Mouse (Mus musculus) spleen, postnatal 4 days (tissue): ENCODE results near the gene 2300003K06Rik.
"Not testable (repeated sequence)": the region's sequence is repeated elsewhere in the genome, so short reads cannot be mapped to it uniquely, and the experiment has no call there.

Experiments used
- DNase-seq, 2 experiments: peaks; one replicate each; pipeline ENCODE4 v3.0.0; 2022; ENCODE audit warnings: low spot score in 2 of 2

Gene 2300003K06Rik

DNA sequence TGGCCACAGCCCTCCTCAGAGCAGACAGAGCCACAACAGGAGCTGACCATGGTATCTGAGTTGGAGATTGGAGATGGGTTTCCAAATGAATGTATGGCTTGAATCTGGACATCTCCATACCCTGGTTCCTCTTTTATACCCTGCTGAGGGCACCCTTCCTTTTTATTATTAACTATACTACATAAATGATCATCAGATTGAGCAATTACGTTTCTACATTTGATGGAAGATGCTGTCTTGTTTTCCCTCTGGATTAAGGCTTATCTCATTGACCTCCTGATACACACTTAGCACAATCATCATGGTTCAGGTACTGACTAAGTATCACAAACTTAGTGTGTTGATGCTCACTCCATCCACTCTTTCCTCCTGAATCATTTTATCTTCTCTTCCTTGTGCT, at the start of gene 2300003K06Rik:
Gene 2300003K06Rik (minus strand): TSS at position 101 of the 400 bp plus-strand sequence.
- DNase-seq, result no peak

DNA sequence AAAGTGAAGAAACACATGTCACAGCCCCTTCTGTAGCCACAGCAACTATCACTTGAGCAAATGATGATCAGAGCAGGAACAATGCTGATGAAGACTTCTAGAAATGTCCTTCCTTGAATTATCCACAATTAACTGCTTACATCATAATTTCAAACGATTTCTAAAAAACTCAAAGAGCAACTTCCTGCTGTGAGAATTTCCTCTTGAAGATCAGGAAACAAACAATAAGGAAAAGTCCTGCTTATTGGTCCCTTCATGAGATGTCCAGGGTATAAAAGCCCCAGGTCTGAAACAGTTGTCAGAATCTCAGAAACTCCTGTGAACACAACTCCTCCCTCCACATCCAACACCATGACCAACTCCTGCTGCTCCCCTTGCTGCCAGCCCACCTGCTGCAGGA, 41.0 kb upstream of the 2300003K06Rik start, which contains the start of gene Gm11567:
Gene Gm11567 (plus strand): TSS at position 301 of the 400 bp plus-strand sequence.
- not testable (repeated sequence) for DNase-seq

DNA sequence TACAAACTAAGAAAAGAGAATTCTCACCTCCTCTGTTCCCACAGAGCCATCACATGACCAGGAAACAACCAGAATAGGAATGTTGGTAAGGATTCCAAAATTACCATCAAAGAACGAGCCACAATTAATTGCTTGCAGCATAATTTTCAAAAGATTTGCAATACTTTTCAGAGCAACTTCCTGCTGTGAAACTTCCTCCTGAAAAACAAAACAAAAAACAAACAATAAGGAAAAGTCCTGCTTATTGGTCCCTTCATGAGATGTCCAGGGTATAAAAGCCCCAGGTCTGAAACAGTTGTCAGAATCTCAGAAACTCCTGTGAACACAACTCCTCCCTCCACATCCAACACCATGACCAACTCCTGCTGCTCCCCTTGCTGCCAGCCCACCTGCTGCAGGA, 35.2 kb upstream of the 2300003K06Rik start, which contains the start of gene Krtap9-1:
Gene Krtap9-1 (plus strand): TSS at position 301 of the 400 bp plus-strand sequence.
- not testable (repeated sequence) for DNase-seq

DNA sequence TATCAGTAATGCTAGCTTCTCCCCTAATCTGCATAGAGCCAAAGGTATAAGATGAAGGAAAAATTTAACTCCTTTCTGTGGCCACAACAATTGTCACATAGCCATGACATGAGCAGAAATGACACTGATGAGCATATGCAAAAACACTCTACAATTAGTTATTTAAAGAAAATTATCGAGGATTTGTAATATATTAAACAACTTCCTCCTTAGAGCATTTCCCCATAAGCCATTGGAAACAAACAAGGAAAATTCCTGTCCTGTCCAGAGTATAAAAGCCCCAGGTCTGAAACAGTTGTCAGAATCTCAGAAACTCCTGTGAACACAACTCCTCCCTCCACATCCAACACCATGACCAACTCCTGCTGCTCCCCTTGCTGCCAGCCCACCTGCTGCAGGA, 26.3 kb upstream of the 2300003K06Rik start, which contains the start of gene Gm11559:
Gene Gm11559 (plus strand): TSS at position 301 of the 400 bp plus-strand sequence.
- not testable (repeated sequence) for DNase-seq

DNA sequence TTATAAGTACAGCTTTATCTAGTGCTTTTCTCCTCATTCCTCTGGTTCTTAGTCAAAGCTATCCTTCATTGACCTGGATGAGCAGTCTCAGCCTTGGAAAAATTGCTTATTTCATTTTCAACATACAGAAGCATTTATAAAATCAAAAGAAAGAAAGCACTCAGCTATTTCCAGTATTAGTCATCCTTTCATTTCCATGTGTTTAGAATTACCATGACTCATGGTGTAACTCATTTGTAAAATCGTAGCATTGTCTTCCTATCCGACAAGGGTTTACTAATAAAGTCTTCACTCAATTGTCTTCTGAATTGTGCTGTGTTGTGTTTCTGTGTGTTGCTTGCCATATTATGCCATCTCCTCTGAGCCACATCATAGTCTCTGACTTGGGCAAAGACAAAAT, 20.9 kb upstream of the 2300003K06Rik start:
- no peak for DNase-seq

DNA sequence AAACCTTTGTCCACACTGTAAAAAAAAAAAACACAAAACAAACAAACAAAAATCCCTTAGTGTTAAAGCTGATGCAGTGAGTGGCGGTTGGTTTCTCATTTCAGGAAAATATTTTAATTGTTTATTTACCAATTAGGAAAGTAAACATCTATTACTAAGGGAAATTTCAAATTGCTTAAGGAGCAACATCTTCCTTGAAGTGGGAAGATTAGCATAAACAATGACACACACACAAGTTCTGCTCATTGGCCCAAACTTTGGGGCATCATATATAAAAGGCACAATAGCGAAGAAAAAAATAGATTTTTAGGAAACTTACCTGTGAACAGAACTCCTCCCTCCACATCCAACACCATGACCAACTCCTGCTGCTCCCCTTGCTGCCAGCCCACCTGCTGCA, 19.8 kb upstream of the 2300003K06Rik start, which contains the start of gene Gm11568:
Gene Gm11568 (plus strand): TSS at position 301 of the 400 bp plus-strand sequence.
- no peak for DNase-seq

DNA sequence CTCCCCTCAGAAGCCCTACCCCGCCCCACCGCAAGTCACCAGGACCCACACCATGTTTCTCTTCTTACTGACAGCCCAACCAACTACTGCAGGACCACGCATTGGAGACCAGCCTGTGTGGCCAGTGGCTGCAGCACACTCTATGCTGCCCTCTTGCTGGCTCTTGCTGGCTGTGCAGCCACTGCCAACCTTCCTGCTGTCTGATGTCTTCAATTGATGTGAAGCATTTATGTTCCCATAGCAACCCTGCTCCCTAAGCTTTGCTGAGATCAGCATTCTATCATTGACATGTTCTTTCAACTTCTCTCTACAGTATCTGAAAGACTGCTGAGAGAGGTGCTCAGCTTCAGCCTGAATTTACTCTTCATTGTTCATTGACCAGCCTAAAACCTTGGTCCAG, 16.3 kb upstream of the 2300003K06Rik start:
- no peak for DNase-seq

DNA sequence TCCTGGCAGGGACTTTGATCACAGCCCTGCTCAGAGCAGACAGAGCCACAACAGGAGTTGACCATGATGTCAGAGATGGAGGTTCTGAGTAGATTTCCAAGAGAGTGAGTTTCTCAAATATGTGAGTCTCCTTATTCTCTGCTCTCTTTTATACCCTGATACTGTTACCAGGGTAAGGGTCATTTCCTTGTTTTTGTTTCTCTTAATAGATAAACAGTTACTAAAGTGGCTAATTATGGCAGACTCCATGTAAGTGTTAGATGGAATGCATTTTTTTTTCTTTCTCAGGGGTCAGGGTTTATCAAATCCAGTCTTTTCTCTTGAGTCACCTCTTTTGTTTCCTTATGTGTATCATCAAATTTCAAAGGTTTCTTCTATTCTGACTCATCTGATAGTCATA, 13.6 kb upstream of the 2300003K06Rik start, which contains the start of gene Krtap4-16:
Gene Krtap4-16 (minus strand): TSS at position 101 of the 400 bp plus-strand sequence.
- DNase-seq, result no peak

DNA sequence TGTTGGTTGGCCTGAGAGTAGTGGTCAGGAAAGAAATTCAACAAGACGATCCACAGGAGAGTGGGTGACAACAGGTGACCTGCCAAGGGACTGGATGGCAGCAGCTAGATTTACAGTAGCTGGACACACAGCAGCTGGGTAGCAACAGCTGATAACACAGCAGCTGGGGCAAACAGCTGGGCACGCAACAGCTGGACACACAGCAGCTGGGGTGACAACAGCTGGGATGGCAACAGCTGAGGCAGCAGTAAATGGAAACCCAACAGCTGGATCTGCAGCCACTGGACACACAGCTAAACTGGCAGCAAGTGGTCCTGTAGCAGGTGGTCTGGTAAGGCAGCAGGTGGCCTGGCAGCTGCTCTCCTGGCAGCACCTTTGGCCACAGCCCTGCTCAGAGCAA, 8.9 kb upstream of the 2300003K06Rik start:
- DNase-seq, result no peak

DNA sequence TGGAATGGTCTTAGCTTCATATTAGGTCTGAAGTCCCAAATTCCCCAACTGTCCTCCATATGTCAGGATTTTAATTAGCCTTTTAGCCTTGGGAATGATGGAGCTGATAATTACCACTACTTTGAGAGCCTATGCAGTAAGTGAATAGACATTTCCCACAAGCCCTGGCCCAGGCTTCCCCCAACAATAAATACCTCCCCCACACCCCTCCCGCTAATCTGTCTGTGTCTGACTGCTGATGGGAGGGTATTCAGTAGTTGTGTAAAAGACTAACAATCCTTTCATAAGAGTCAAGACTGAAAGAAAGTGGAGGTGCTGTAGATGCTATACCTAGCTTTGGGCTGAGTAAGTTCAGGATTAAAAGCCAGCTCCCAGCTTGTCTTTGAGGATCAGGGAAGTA, 4.3 kb upstream of the 2300003K06Rik start:
- no peak for DNase-seq

DNA sequence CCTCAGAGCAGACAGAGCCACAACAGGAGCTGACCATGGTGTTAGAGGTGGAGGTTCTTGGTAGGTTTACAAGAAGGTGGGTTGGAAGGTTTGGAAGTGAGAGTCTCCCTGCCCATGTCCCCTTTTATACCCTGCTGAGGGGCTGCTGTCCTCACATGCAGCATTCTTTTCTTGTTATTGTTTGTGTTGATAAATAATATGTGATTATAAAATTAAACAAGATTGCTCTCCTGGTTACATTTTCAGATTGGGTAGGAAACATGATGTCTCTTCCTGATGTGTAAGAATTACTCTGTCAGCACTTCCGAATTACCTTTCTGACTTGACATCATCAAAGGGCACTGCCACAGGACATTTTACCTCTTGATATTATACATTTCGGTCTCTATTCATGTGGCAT, 22.3 kb downstream of the 2300003K06Rik start, which contains the start of gene Gm11564:
Gene Gm11564 (minus strand): TSS at position 101 of the 400 bp plus-strand sequence.
- DNase-seq, result not testable (repeated sequence)

DNA sequence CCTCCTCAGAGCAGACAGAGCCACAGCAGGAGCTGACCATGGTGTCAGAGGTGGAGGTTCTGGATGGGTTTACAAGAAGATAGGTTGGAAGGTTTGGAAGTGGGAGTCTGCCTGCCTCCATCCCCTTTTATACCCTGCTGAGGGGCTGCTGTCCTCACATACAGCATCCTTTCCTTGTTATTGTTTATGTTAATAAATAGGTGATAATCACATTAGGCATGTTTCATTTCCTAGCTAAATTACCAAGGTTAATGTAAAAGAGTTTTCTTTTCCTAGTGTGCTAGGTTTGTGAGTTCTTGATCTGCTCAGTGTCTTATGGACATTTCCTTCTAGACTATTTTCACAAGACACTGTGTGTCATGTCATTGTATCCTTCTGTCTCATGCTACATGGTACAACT, 28.1 kb downstream of the 2300003K06Rik start, which contains the start of gene Krtap4-13:
Gene Krtap4-13 (minus strand): TSS at position 101 of the 400 bp plus-strand sequence.
- not testable (repeated sequence) for DNase-seq

DNA sequence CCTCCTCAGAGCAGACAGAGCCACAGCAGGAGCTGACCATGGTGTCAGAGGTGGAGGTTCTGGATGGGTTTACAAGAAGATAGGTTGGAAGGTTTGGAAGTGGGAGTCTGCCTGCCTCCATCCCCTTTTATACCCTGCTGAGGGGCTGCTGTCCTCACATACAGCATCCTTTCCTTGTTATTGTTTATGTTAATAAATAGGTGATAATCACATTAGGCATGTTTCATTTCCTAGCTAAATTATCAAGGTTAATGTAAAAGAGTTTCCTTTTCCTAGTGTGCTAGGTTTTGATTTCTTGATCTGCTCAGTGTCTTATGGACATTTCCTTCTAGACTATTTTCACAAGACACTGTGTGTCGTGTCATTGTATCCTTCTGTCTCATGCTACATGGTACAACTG, 33.5 kb downstream of the 2300003K06Rik start, which contains the start of gene Gm11554:
Gene Gm11554 (minus strand): TSS at position 101 of the 400 bp plus-strand sequence.
- not testable (repeated sequence) for DNase-seq

DNA sequence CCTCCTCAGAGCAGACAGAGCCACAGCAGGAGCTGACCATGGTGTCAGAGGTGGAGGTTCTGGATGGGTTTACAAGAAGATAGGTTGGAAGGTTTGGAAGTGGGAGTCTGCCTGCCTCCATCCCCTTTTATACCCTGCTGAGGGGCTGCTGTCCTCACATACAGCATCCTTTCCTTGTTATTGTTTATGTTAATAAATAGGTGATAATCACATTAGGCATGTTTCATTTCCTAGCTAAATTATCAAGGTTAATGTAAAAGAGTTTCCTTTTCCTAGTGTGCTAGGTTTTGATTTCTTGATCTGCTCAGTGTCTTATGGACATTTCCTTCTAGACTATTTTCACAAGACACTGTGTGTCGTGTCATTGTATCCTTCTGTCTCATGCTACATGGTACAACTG, 39.0 kb downstream of the 2300003K06Rik start, which contains the start of gene Gm11569:
Gene Gm11569 (minus strand): TSS at position 101 of the 400 bp plus-strand sequence.
- not testable (repeated sequence) for DNase-seq

DNA sequence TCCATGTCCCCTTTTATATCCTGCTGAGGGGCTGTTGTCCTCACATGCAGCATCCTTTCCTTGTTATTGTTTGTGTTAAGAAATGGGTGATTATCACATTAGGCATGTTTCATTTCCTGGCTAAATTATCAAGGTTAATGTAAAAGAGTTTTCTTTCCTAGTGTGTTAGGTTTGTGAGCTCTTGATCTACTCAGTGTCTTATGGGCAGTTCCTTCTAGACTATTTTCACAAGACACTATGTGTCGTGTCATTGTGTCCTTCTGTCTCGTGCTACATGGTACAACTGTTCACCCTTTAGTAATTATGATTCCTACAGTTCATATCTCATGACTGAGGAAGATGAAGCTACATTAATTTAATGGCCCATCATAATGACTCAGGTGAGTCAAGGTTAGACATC, 44.5 kb downstream of the 2300003K06Rik start, which contains the start of gene Gm11596:
Gene Gm11596 (minus strand): TSS at position 101 of the 400 bp plus-strand sequence.
- no peak for DNase-seq
